Mouse (Mus musculus) forebrain, embryonic 12.5 days (tissue): ENCODE results near the gene Dusp18. TPM values are rescaled to one million over a fixed set of nuclear protein-coding genes. Genes with fewer than 3 reads are reported as not detected.

Experiments used
- ATAC-seq: fragments of 200-750 bp; cut with Nextera tagmentation; 2 replicates; pipeline ENCODE4 v1.8.0; 2017; ENCODE audit warnings: moderate TSS enrichment; ENCODE audit not compliant: low FRiP score
- H3K27ac ChIP-seq: fragments of 300-500 bp; sonication (generic); 2 replicates; pipeline ENCODE4 v1.5.1; 2016; ENCODE audit warnings: mild to moderate bottlenecking
- H3K27me3 ChIP-seq: fragments of 300-500 bp; sonication (generic); 2 replicates; pipeline ENCODE4 v1.6.1; 2016; ENCODE audit warnings: mild to moderate bottlenecking
- H3K36me3 ChIP-seq: fragments of 300-500 bp; sonication (generic); replicated peaks from 2 replicates; pipeline ENCODE4 v1.6.1; 2016; ENCODE audit warnings: mild to moderate bottlenecking
- H3K4me1 ChIP-seq: fragments of 300-500 bp; sonication (generic); 2 replicates; pipeline ENCODE4 v1.6.1; 2016
- H3K4me2 ChIP-seq: fragments of 300-500 bp; sonication (generic); 2 replicates; pipeline ENCODE4 v1.6.1; 2016; ENCODE audit warnings: mild to moderate bottlenecking, moderate library complexity
- H3K4me3 ChIP-seq: fragments of 300-500 bp; sonication (generic); replicated peaks from 2 replicates; pipeline ENCODE4 v1.5.1; 2016; ENCODE audit warnings: mild to moderate bottlenecking
- H3K9ac ChIP-seq: fragments of 300-500 bp; sonication (generic); 2 replicates; pipeline ENCODE4 v1.6.1; 2016; ENCODE audit warnings: mild to moderate bottlenecking
- H3K9me3 ChIP-seq: fragments of 300-500 bp; sonication (generic); 2 replicates; pipeline ENCODE4 v1.6.1; 2016
- WGBS: fragments of 180-500 bp; shearing (Covaris S2); methylation state at CpG from one replicate; pipeline ENCODE4 v1.1.7; 2016; 5-methylcytosine and 5-hydroxymethylcytosine counted together
- polyA plus RNA-seq: library from polyadenylated mRNA; unstranded; fragments of >200 nt; fragmentation: Nextera tagmentation; extraction: Ambion mirVana; gene quantifications from 2 replicates; pipeline ENCODE4 v1.2.1, GENCODE M21; 2016

Dusp18 gene
- polyA plus RNA-seq: 28.0 and 29.8 TPM in 2 replicates

DNA sequence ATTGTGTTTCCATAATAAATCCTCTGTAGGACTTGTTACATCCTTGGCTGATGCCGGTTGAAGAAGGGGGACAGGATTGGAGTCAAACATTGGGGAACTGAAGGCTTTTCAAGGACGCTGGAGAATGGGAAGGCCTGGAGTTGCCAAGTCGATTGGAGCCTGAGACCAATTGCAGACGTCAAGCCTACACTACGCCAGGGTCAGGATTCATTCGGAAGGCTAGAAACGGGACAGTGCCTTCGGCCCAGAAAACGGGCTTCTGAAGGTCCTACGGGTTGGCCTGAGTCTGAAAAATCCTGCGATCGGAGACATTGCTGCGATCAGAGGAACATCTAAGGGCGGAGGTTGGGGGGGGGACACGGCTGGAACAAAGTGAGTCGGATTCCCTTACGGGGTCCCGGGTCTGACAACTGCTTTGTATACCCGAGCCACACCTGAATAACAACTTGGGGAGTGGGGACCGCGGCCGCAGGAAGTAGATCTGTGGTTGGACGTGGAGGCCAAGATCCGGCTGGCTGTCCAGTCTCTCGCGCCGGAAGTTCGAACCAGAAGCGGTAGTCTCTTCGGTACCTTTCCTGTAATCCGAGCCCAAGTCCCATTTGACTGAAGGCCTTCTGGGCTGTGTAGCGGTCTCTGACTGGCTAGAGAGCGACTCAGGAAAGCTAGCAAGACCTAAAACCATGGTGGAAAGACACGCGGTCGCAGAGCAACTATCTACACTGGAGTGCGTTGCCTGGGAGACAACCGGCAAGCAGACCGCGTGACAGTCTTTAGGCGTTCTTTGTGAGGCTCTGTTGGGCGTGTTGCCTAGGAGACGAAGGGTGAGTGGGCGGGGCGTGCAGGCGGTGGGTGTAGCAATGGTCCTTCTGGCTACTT is at the start of gene Dusp18, which contains the start of gene 4921536K21Rik:
Gene Dusp18 (plus strand): TSS at position 835 of the 876 bp plus-strand sequence.
Gene 4921536K21Rik (minus strand): TSS at position 693 of the 876 bp plus-strand sequence.
- Histone ChIP-seq H3K27ac (peak within 1 kb of the TSS; percentile 84), H3K36me3 (peaks cover 20% of the 10 kb centered on the region), H3K27me3 (0 out of 2 replicates have a peak, but pooled peaks cover 3% of the 10 kb centered on the region), H3K4me1 (peaks cover 14% of the 10 kb centered on the region; the same call in 1 of the 2 replicates), H3K9ac (peak within 1 kb of the TSS; percentile 70), H3K9me3 (no peaks in the 10 kb centered on the region), H3K4me2 (peak within 1 kb of the TSS; percentile 74), H3K4me3 (peak within 1 kb of the TSS; percentile 53)
- ATAC-seq: peak; percentile 98
- WGBS: 3% methylated on average over 46 of the region's 46 CpGs

DNA sequence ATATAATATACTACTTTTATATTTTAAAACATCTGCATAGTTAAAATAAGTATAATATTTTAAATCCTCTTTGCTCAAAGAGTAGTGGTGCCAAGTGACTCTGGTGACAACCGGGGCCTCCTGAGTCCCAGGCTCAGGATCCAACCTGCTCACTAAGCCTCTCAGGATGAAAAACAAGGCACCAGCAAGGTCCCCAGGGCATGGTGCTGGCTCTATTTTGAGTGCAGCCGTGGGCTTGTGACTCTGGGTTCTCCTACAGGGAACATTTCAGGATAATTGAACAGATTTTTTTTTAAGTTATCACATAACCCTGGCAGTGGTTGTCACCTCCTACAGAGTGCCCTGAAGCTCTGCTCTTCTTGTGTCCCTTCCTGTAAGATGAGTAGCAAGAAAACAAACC is 48.7 kb upstream of the Dusp18 start:
- H3K9ac ChIP-seq: no peak overlapping the region
- H3K4me2 ChIP-seq: no peak overlapping the region
- H3K36me3 ChIP-seq: no peaks in the 10 kb centered on the region
- H3K27me3 ChIP-seq: no peaks in the 10 kb centered on the region
- H3K4me3 ChIP-seq: no peak overlapping the region
- H3K27ac ChIP-seq: no peak overlapping the region
- H3K4me1 ChIP-seq: no peaks in the 10 kb centered on the region
- H3K9me3 ChIP-seq: no peaks in the 10 kb centered on the region
- no peak for ATAC-seq
- WGBS: 79% methylated on average over 2 of the region's 2 CpGs

DNA sequence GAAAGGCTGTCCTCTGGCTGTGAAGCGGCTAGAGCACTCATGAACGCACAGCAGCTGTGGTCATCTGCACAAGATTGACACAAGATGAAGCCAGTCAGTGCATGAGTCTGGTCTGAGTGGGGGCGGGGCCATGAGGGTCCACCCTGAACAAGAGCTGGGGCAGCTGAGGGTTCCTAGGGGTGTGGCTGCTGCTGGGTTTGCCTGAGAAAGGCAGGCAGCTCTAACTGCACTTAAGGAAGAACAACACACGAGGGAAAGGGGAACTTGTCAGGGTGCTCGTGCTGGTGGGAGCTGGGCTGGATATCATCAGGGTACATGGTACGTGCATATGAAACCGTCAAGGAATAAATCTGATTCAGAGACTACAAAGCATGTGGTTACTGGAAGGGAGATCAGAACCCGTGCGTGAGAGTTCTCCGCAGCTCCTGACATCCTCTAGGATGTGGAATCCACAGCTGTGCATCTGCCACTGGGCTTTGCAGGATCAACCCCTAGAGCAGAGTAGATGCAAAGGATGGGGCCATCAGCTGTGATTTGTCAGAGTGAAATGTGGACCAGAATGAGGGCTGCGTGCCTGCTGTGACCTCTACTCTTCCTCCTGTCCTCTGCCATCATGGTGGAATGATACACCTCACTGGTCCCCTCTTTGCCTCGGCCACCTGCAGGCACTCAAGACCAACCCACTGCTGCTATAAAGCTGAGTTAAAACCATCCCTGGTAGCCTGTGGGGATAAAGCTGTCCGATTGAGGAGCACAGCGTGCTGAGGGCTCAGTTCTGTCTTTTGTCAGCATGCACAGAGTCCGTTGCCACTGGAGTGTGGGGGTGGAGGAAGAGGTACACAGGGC is 45.3 kb upstream of the Dusp18 start:
- Histone ChIP-seq H3K9ac (no peak overlapping the region), H3K9me3 (no peaks in the 10 kb centered on the region), H3K27me3 (no peaks in the 10 kb centered on the region), H3K27ac (no peak overlapping the region), H3K36me3 (no peaks in the 10 kb centered on the region), H3K4me1 (no peaks in the 10 kb centered on the region), H3K4me3 (no peak overlapping the region), H3K4me2 (no peak overlapping the region)
- 84% methylated on average over 15 of the region's 15 CpGs for WGBS
- ATAC-seq: no peak

DNA sequence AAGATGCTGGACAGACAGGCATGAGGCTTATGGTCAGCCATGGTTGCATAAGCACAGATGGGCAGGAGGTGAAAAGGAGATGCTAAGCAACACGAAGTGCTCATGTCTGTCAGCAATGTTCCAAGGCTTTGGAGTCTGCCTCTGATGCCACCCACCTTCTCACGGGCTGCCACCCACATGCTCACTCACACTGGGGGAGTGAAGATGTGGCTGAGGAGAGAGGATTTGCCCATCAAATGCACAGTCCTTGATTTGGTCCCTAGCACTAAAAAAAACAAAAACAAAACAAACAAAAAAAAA is 44.8 kb upstream of the Dusp18 start:
- Histone ChIP-seq H3K9me3 (no peaks in the 10 kb centered on the region), H3K27ac (no peak overlapping the region), H3K9ac (no peak overlapping the region), H3K36me3 (no peaks in the 10 kb centered on the region), H3K4me1 (no peaks in the 10 kb centered on the region), H3K27me3 (no peaks in the 10 kb centered on the region), H3K4me2 (no peak overlapping the region), H3K4me3 (no peak overlapping the region)
- no peak for ATAC-seq
- WGBS: 86% methylated on average over 2 of the region's 2 CpGs

DNA sequence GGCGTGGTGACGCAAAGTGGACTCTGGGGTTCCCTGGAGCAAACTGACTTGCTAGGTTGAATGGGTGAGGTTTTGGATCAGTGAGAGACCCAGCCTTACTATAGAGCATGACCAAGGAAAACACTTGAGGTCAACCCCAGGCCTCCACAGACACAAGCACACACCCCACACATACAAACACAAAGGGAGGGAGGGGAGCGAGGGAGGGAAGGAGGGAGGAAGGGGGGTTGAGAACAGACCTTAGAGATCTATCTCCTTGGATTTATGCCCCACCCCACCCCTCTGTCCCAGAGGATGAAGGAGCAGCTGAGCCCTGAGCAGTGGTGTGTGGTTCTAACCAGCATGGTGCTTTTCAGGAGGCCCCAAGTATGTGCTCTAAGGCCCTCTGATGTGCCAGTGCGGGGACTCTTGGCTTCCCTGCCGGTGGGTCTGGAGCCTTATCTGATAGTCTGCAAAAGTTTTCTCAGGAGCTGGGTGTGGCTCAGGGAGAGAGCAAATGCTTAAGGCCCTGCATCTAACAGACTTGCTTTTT is 44.2 kb upstream of the Dusp18 start:
- no peaks in the 10 kb centered on the region for H3K27me3 ChIP-seq
- 65% methylated on average over 5 of the region's 5 CpGs for WGBS
- no peaks in the 10 kb centered on the region for H3K9me3 ChIP-seq
- no peak overlapping the region for H3K4me3 ChIP-seq
- H3K4me2 ChIP-seq: no peak overlapping the region
- H3K36me3 ChIP-seq: no peaks in the 10 kb centered on the region
- ATAC-seq: no peak
- no peak overlapping the region for H3K27ac ChIP-seq
- no peak overlapping the region for H3K9ac ChIP-seq
- H3K4me1 ChIP-seq: no peaks in the 10 kb centered on the region

DNA sequence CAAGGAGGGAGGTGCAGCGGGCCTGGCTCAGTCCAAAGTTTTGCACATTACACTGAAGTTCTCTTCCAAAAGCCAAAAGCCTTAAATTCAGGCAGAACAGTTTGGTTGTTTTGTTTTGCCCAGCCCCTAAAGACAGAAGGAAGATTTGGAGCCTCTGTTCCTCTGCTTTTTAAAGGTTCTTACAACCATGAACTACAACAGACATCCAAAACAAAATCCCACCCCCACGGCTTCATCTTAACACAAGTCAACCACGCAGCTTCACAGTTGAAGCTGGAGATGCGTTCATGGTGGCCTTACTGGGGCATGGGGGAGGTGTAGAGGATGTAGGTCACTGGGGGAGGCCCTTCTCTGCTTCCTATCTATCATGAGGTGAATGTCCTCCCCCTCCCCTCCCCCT is 43.2 kb upstream of the Dusp18 start:
- no peak overlapping the region; the same call in 1 of the 2 replicates for H3K4me2 ChIP-seq
- H3K9me3 ChIP-seq: no peaks in the 10 kb centered on the region
- 81% methylated on average over 4 of the region's 4 CpGs for WGBS
- no peaks in the 10 kb centered on the region for H3K36me3 ChIP-seq
- H3K27ac ChIP-seq: no peak overlapping the region
- no peaks in the 10 kb centered on the region for H3K4me1 ChIP-seq
- no peak for ATAC-seq
- no peaks in the 10 kb centered on the region for H3K27me3 ChIP-seq
- no peak overlapping the region for H3K9ac ChIP-seq
- H3K4me3 ChIP-seq: no peak overlapping the region

DNA sequence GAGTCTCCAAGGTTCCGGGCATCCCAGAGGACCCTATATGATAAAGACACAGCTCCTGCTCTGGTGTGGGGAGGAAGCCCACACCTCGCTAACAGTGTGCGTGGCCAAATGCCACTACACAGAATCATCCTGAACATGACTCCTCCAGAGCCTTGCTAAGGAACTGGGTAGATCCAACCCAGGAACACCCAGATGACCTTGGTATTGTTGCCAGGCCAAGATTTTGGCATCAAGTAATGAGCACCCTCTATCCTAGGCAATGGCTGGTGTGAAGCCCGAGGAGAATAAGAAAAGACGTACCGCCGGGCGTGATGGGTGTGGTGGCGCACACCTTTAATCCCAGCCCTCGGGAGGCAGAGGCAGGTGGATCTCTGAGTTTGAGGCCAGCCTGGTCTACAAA is 42.0 kb upstream of the Dusp18 start:
- H3K9ac ChIP-seq: no peak overlapping the region
- H3K9me3 ChIP-seq: no peaks in the 10 kb centered on the region
- ATAC-seq: no peak
- H3K27me3 ChIP-seq: no peaks in the 10 kb centered on the region
- no peak overlapping the region for H3K4me3 ChIP-seq
- no peaks in the 10 kb centered on the region for H3K36me3 ChIP-seq
- WGBS: 93% methylated on average over 10 of the region's 10 CpGs
- H3K27ac ChIP-seq: no peak overlapping the region
- H3K4me1 ChIP-seq: no peaks in the 10 kb centered on the region
- H3K4me2 ChIP-seq: no peak overlapping the region

DNA sequence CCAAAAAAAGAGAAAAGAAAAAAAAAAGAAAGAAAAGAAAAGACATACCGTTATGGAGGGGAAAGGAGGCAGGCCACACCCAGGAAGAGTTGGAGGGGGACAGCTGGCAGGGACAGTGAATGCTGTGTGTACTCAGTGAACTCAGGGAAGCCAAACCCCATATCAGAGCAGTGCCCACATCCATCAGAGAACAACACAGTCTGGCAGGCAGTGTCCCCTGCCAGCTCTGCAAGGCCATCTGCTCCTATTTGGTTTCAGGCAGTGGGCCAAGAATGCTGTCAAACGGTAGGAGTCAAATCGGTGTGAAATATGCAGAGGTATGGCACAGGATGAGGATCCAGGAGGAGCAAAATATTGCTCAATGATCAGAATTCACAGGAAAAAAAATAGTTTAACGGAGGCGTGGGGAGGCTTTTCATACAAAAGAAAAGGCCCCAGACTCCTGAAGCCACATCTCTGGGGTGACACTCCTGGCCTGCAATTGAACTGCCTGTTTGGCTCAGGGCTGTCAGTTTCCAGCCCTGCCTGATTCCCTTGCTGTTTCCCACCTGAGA is 41.5 kb upstream of the Dusp18 start:
- ATAC-seq: 0 out of 2 replicates have a peak, but pooled peaks have one; percentile 23
- Histone ChIP-seq H3K4me2 (no peak overlapping the region), H3K9me3 (no peaks in the 10 kb centered on the region), H3K4me3 (no peak overlapping the region), H3K4me1 (no peaks in the 10 kb centered on the region), H3K36me3 (no peaks in the 10 kb centered on the region), H3K27ac (0 out of 2 replicates have a peak overlapping the region, but pooled peaks have one; percentile 9), H3K9ac (no peak overlapping the region), H3K27me3 (no peaks in the 10 kb centered on the region)
- 77% methylated on average over 5 of the region's 5 CpGs for WGBS

DNA sequence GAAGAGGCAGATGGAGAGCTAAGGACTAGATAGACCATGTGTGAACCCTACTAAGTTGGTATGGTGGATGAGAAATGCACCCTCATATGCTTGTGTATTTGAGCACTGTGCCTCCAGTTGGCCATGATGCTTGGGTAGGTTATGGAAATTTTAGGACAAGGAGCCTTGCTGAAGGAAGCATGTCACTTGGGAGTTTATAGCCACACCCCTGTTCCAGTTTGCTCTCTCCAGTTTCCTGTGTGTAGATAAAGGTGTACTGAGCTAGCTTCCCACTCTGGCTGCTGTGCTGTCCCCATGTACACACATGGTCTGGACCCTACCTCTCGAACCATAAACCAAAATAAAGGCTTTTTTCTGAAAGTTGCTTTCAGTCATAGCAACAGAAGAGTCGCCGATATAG is 40.9 kb upstream of the Dusp18 start:
- H3K9ac ChIP-seq: no peak overlapping the region
- no peaks in the 10 kb centered on the region for H3K4me1 ChIP-seq
- no peaks in the 10 kb centered on the region for H3K9me3 ChIP-seq
- H3K27me3 ChIP-seq: no peaks in the 10 kb centered on the region
- H3K4me3 ChIP-seq: no peak overlapping the region
- 87% methylated on average over 3 of the region's 3 CpGs for WGBS
- 0 out of 2 replicates have a peak overlapping the region, but pooled peaks have one; percentile 9 for H3K27ac ChIP-seq
- no peak overlapping the region for H3K4me2 ChIP-seq
- no peaks in the 10 kb centered on the region for H3K36me3 ChIP-seq
- ATAC-seq: no peak

DNA sequence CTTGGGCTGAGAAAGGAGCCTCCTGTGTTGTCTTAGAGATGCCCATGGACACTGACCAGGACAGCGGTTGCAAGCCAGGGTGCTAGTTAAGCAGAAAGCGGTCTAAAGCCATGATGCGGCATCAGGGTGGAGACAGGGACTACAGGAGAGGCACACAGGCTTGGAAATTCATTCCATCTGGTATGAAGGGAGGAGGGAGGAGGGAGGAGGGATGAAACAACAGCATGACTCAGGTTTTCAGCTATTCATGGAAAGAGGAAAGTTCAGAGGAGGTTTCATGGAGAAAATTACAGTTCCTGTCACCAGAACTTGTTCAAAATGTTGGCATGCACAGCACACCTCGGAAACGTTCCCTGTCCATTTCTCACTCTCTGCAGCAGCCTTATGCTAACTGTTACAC is 39.2 kb upstream of the Dusp18 start:
- Histone ChIP-seq H3K27me3 (no peaks in the 10 kb centered on the region), H3K4me1 (no peaks in the 10 kb centered on the region), H3K4me3 (no peak overlapping the region), H3K36me3 (no peaks in the 10 kb centered on the region), H3K9ac (no peak overlapping the region), H3K9me3 (no peaks in the 10 kb centered on the region), H3K27ac (no peak overlapping the region), H3K4me2 (no peak overlapping the region)
- 91% methylated on average over 5 of the region's 5 CpGs for WGBS
- ATAC-seq: no peak

DNA sequence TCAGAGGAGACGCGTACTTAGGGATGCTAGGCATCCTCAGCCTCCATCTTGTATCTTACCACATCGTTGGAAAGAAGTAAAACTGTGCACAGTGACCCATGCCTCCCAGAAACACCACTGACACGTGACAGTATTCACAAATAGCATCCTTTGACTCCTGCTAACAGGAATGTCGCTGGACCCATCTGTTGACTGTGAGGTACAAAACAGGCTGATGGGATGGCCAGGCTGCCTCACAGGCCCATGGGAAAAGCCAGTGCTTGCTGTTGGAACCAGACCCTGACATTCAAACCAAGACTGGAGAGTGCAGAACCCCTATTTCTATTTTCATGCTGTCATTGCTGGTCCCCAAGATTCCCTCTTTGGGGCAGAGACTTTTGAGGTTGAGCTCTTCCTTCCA is 37.1 kb upstream of the Dusp18 start:
- peaks cover 16% of the 10 kb centered on the region for H3K27me3 ChIP-seq
- H3K4me1 ChIP-seq: no peaks in the 10 kb centered on the region
- no peaks in the 10 kb centered on the region for H3K9me3 ChIP-seq
- no peaks in the 10 kb centered on the region for H3K36me3 ChIP-seq
- no peak overlapping the region for H3K4me3 ChIP-seq
- no peak for ATAC-seq
- 80% methylated on average over 5 of the region's 5 CpGs for WGBS
- H3K27ac ChIP-seq: no peak overlapping the region
- no peak overlapping the region for H3K4me2 ChIP-seq
- no peak overlapping the region for H3K9ac ChIP-seq

DNA sequence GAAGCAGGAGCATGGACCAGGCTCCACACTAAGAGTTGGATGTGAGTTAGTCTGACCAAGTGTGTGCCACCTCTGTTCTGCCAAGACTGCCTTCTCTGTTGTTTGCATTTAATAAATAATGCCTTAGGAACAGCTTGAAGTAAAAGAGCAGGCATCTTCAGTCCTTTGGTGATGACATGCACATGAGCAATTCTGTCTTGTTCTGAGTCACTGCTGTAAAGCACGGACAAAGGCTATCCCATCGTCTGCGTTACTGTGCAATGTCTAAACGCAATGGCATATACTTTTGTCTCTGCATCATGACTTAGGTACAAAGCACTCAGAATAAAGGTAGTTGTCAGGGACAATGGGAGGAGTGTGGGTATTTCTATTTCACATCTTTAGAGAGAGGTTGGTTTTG is 35.3 kb upstream of the Dusp18 start:
- no peaks in the 10 kb centered on the region for H3K36me3 ChIP-seq
- H3K27ac ChIP-seq: no peak overlapping the region
- H3K9me3 ChIP-seq: no peaks in the 10 kb centered on the region
- no peak overlapping the region for H3K4me2 ChIP-seq
- peaks cover 10% of the 10 kb centered on the region for H3K4me1 ChIP-seq
- no peak overlapping the region for H3K9ac ChIP-seq
- no peak for ATAC-seq
- H3K4me3 ChIP-seq: no peak overlapping the region
- WGBS: 87% methylated on average over 4 of the region's 4 CpGs
- peaks cover 31% of the 10 kb centered on the region for H3K27me3 ChIP-seq
